Mouse (Mus musculus) spleen, adult 2 months (tissue): ENCODE measurements around the gene Hs1bp3. TPM values are rescaled to one million over a fixed set of nuclear protein-coding genes. Genes with fewer than 3 reads are reported as not detected.

ENCODE experiments used
- DNase-seq, 2 experiments: peaks; one replicate each; pipeline versions ENCODE4 v3.0.0 to v3.0.0-alpha.2; 2012 to 2021; ENCODE audit warnings: low spot score in 2 of 2, low read depth in 1 of 2
- H3K27ac ChIP-seq: fragments of 200-500 bp; 2 replicates; pipeline ENCODE4 v1.5.1; 2012; ENCODE audit warnings: low read length, inconsistent platforms; ENCODE audit not compliant: insufficient read depth
- H3K27me3 ChIP-seq: fragments of 200-500 bp; 2 replicates; pipeline ENCODE4 v1.6.1; 2012; ENCODE audit warnings: mild to moderate bottlenecking, moderate library complexity, low read length, inconsistent platforms; ENCODE audit not compliant: control insufficient read depth, insufficient read depth
- H3K36me3 ChIP-seq: fragments of 200-500 bp; 2 replicates; pipeline ENCODE4 v1.6.1; 2012; ENCODE audit warnings: mild to moderate bottlenecking, low read length, inconsistent platforms; ENCODE audit not compliant: control insufficient read depth, insufficient read depth
- H3K4me1 ChIP-seq: fragments of 200-500 bp; 2 replicates; pipeline ENCODE4 v1.6.1; 2011; ENCODE audit warnings: inconsistent platforms; ENCODE audit not compliant: control insufficient read depth, insufficient read depth, insufficient read length
- H3K4me3 ChIP-seq: fragments of 200-500 bp; 2 replicates; pipeline ENCODE4 v1.5.1; 2011; ENCODE audit warnings: mild to moderate bottlenecking, inconsistent platforms; ENCODE audit not compliant: insufficient read depth, insufficient read length; ENCODE audit errors: extremely low read depth
- CTCF ChIP-seq: fragments of 200-500 bp; IDR thresholded peaks from 2 replicates; pipeline ENCODE4 v1.5.1; 2011; ENCODE audit warnings: mild to moderate bottlenecking, inconsistent platforms; ENCODE audit not compliant: insufficient read depth, insufficient read length, insufficient replicate concordance; ENCODE audit errors: extremely low read depth
- POLR2A ChIP-seq: fragments of 200-500 bp; IDR thresholded peaks from 2 replicates; pipeline ENCODE4 v1.6.1; 2011; ENCODE audit warnings: low read depth, low read length, inconsistent platforms
- WGBS: fragments of 180-500 bp; shearing (Covaris S2); methylation state at CpG from one replicate; pipeline ENCODE4 v1.1.7; 2018; 5-methylcytosine and 5-hydroxymethylcytosine counted together
- polyA plus RNA-seq: library from polyadenylated mRNA; depleted of rRNA; stranded (reverse); fragments of >200 nt; gene quantifications from 2 replicates; pipeline ENCODE4 v1.2.3, GENCODE M21; 2012

Hs1bp3 gene
- polyA plus RNA-seq, 1 experiment, result 11.1 TPM

- no peak overlapping the region for H3K4me3 ChIP-seq
- peaks cover 8% of the 10 kb centered on the region for H3K4me1 ChIP-seq
- H3K27me3 ChIP-seq, result no peaks in the 10 kb centered on the region
- WGBS, result 87% methylated on average over 5 of the region's 5 CpGs
- DNase-seq, result no peak
- no peaks in the 10 kb centered on the region for H3K36me3 ChIP-seq
- H3K27ac ChIP-seq, result no peak overlapping the region
- no peak for TF ChIP-seq POLR2A
- TF ChIP-seq CTCF, result no peak
Measured at GRCm38 (mm10) chr12:8358344-8358966, 45.2 kb downstream of the Hs1bp3 start.

- Histone ChIP-seq H3K4me3 (no peak overlapping the region), H3K27me3 (no peaks in the 10 kb centered on the region), H3K4me1 (peaks cover 8% of the 10 kb centered on the region), H3K27ac (no peak overlapping the region), H3K36me3 (no peaks in the 10 kb centered on the region)
- TF ChIP-seq POLR2A, result no peak
- no peak for TF ChIP-seq CTCF
- WGBS, result 70% methylated on average over 3 of the region's 3 CpGs
- DNase-seq, result no peak
Measured at GRCm38 (mm10) chr12:8359418-8360112, 46.3 kb downstream of the Hs1bp3 start.

- H3K4me3 ChIP-seq, result no peak overlapping the region
- WGBS, result 89% methylated on average over 5 of the region's 5 CpGs
Measured at GRCm38 (mm10) chr12:8361866-8362265, 48.6 kb downstream of the Hs1bp3 start.

GRCm38 (mm10) chr12:8362400-8362799, 49.2 kb downstream of the Hs1bp3 start:
- Histone ChIP-seq H3K4me3 (no peak overlapping the region), H3K4me1 (peaks cover 7% of the 10 kb centered on the region), H3K27ac (no peak overlapping the region), H3K27me3 (no peaks in the 10 kb centered on the region), H3K36me3 (no peaks in the 10 kb centered on the region)
- TF ChIP-seq POLR2A (no peak), CTCF (no peak)
- WGBS, result 83% methylated on average over 7 of the region's 7 CpGs
- no peak for DNase-seq

More at GRCm38 (mm10) chr12:8361866-8362265, 48.6 kb downstream of the Hs1bp3 start:
- H3K36me3 ChIP-seq, result no peaks in the 10 kb centered on the region
- H3K4me1 ChIP-seq, result peaks cover 8% of the 10 kb centered on the region
- no peak for TF ChIP-seq CTCF
- TF ChIP-seq POLR2A, result no peak
- no peak for DNase-seq
- no peak overlapping the region for H3K27ac ChIP-seq
- no peaks in the 10 kb centered on the region for H3K27me3 ChIP-seq

GRCm38 (mm10) chr12:8364321-8364838, 51.1 kb downstream of the Hs1bp3 start:
- H3K36me3 ChIP-seq, result no peaks in the 10 kb centered on the region
- H3K4me1 ChIP-seq, result peaks cover 4% of the 10 kb centered on the region; the same call in 1 of the 2 replicates
- WGBS, result 87% methylated on average over 6 of the region's 6 CpGs
- no peak for DNase-seq
- H3K27ac ChIP-seq, result no peak overlapping the region
- H3K27me3 ChIP-seq, result no peaks in the 10 kb centered on the region
- no peak overlapping the region for H3K4me3 ChIP-seq
- TF ChIP-seq CTCF (no peak), POLR2A (no peak)

- Histone ChIP-seq H3K36me3 (no peaks in the 10 kb centered on the region), H3K27ac (no peak overlapping the region), H3K4me3 (no peak overlapping the region), H3K27me3 (no peaks in the 10 kb centered on the region), H3K4me1 (no peaks in the 10 kb centered on the region)
- WGBS, result 94% methylated on average over 7 of the region's 7 CpGs
- no peak for DNase-seq
- TF ChIP-seq POLR2A (no peak), CTCF (no peak)
Measured at GRCm38 (mm10) chr12:8365336-8365735, 52.1 kb downstream of the Hs1bp3 start.
